In the genomic region with DNA sequence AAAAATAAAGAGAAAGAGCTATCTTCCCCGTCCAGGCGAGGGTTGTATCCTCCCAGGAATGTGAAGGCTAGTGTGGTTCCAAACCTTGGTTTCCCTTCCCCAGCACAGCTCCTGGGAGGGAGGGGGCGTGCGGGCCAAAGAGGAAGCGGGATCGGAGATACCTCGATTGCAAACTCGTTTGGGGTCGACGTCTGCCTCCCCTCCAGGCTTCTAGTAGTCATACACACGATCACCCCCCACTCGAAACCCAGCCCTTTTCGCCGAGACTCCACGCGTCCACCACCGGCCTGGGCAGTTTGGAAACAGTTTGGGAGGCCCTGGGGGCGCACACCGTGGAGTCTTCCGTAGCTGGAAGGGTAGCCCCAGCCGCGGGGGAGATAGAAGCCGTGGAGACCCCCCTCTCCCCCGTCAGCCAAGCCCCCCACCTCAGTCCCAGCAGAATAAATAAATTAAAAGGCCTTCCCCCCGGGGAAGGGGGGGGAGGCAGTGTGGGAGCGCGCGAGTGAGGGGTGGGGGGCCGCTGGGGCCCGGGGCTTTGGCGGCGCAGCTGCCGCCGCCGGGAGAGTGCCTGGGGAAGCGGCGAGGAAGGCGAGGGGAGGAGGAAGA, we compare ENCODE assay signal across 8 mouse cellular contexts. TPM values are rescaled to one million over a fixed set of nuclear protein-coding genes. Genes with fewer than 3 reads are reported as not detected.
DNase-seq lines count a peak whose midpoint lies in the region; ATAC-seq and TF ChIP-seq lines count a peak whose summit lies in the region.

No protein-coding gene starts in this region.

- H3K4me2 ChIP-seq in stomach, embryonic 14.5 days (replicated peaks; ENCODE audit: low read depth, low read length), result peak overlapping the region; percentile 100

- under 1% methylated on average over 38 of the region's 38 CpGs for WGBS in cerebellum, adult 2 months
- 1% methylated on average over 33 of the region's 38 CpGs for WGBS in macrophage (ENCODE audit: missing documents)
- under 1% methylated on average over 36 of the region's 38 CpGs for WGBS in stomach, embryonic 14.5 days

- H3K4me1 ChIP-seq in cerebellum, adult 2 months (ENCODE audit: control insufficient read depth, insufficient read depth, low read length), result peaks cover 13% of the 10 kb centered on the region
- H3K4me1 ChIP-seq in stomach, embryonic 14.5 days (ENCODE audit: control insufficient read depth, insufficient read depth, low read length), result peaks cover 36% of the 10 kb centered on the region

- no peaks in the 10 kb centered on the region for H3K9me3 ChIP-seq in stomach, embryonic 14.5 days (ENCODE audit: control insufficient read depth, low read depth, low read length)

- H3K9ac ChIP-seq in stomach, embryonic 14.5 days (replicated peaks; ENCODE audit: low read depth, low read length), result peak overlapping the region; percentile 98

- H3K36me3 ChIP-seq in macrophage (ENCODE audit: inconsistent target), result peaks cover 5% of the 10 kb centered on the region; the same call in 1 of the 2 replicates
- H3K36me3 ChIP-seq in stomach, embryonic 14.5 days (ENCODE audit: control insufficient read depth, insufficient read depth, low read length), result peaks cover 13% of the 10 kb centered on the region; the same call in 1 of the 2 replicates

- no peak for TF ChIP-seq POLR2A in cerebellum, adult 2 months (IDR thresholded peaks at IDR 0.05; ENCODE audit: borderline replicate concordance, insufficient read depth, low read length)

- peak overlapping the region; percentile 84 for H3K4me3 ChIP-seq in cerebellum, adult 2 months (replicated peaks; ENCODE audit: insufficient read depth, low read depth, low read length)
- peak overlapping the region; percentile 52 for H3K4me3 ChIP-seq in macrophage (ENCODE audit: inconsistent target)
- H3K4me3 ChIP-seq in stomach, embryonic 14.5 days (ENCODE audit: low read depth, low read length), result peak overlapping the region; percentile 84

- peak overlapping the region; percentile 97 for H3K27ac ChIP-seq in cerebellum, adult 2 months (ENCODE audit: insufficient read depth, low read length)
- peak overlapping the region; percentile 100 for H3K27ac ChIP-seq in macrophage
- H3K27ac ChIP-seq in stomach, embryonic 14.5 days (ENCODE audit: low read length), result peak overlapping the region; percentile 100

- H3K79me2 ChIP-seq in macrophage (ENCODE audit: inconsistent target), result peaks cover 64% of the 10 kb centered on the region

- ATAC-seq in cerebellum, adult (ENCODE audit: insufficient number of reproducible peaks, low FRiP score, low TSS enrichment), result no peak
- ATAC-seq in stomach, embryonic 14.5 days (ENCODE audit: insufficient number of reproducible peaks, insufficient read depth, low FRiP score, low read depth), result no peak

- DNase-seq in cerebellum, adult 11 months, result peak; percentile 59
- DNase-seq in 3134 (ENCODE audit: extremely low read depth, insufficient read length, low spot score), result peak; percentile 61
- peak; percentile 65 to 74 for DNase-seq in cerebellum, adult 2 months
- peak; percentile 57 for DNase-seq in forelimb bud, embryonic 11.5 days (ENCODE audit: low read depth, low spot score)
- DNase-seq in kidney, postnatal 10 days, result peak; percentile 74

- no peak for TF ChIP-seq CTCF in cerebellum, adult 2 months (IDR thresholded peaks at IDR 0.05; ENCODE audit: borderline replicate concordance, insufficient read depth, low read depth, low read length)

- H3K27me3 ChIP-seq in cerebellum, adult 2 months (ENCODE audit: control insufficient read depth, insufficient read depth, low read length), result no peaks in the 10 kb centered on the region
- no peaks in the 10 kb centered on the region for H3K27me3 ChIP-seq in stomach, embryonic 14.5 days (ENCODE audit: control insufficient read depth, insufficient read depth, low read length)

RNA-seq across cellular contexts. Expression of a gene that starts 0.3 kb away (rescaled TPM):
- 14.9 and 17.0 TPM in 2 replicates for polyA plus RNA-seq in cerebellum, adult 2 months (2012; rRNA removed)
- 100 to 1,000 TPM in 13 of 26 experiments, 10 to 100 TPM in 13; 18.3 to 239 (median 95.7) TPM for total RNA-seq in macrophage (2018; cell fraction: chromatin; rRNA removed)
- 10 to 100 TPM in 24 of 26 experiments, 1 to 10 TPM in 2; 8.6 to 39.5 (median 22.5) TPM for total RNA-seq in macrophage (2018; cell fraction: cytosol; rRNA removed)
- 100 to 1,000 TPM in 2 of 26 experiments, 10 to 100 TPM in 24; 19.1 to 231 (median 59.7) TPM for total RNA-seq in macrophage (2018; cell fraction: nucleus; rRNA removed)
- 8.0 to 13.8 TPM (median 9.3 TPM) in 3 replicates for polyA plus RNA-seq in macrophage (2018)
- polyA plus RNA-seq in stomach, embryonic 14.5 days (2014; fragmentation: Nextera tagmentation; extraction: Ambion mirVana), result 12.9 and 14.3 TPM in 2 replicates

RNA-seq across cellular contexts. Expression of a gene that starts 9.2 kb away (rescaled TPM):
- polyA plus RNA-seq in cerebellum, adult 2 months (2012; rRNA removed), result 27.0 and 32.3 TPM in 2 replicates
- total RNA-seq in macrophage (2018; cell fraction: chromatin; rRNA removed), result 10 to 100 TPM in 11 of 26 experiments, 1 to 10 TPM in 11, under 1 TPM in 4; 0.31 to 73.6 (median 4.6) TPM
- total RNA-seq in macrophage (2018; cell fraction: cytosol; rRNA removed), result 10 to 100 TPM in 8 of 26 experiments, 1 to 10 TPM in 18; 1.3 to 29.5 (median 2.6) TPM
- total RNA-seq in macrophage (2018; cell fraction: nucleus; rRNA removed), result 10 to 100 TPM in 13 of 26 experiments, 1 to 10 TPM in 13; 1.2 to 19.8 (median 9.8) TPM
- 0.73 to 1.9 TPM (median 0.77 TPM) in 3 replicates for polyA plus RNA-seq in macrophage (2018)
- polyA plus RNA-seq in stomach, embryonic 14.5 days (2014; fragmentation: Nextera tagmentation; extraction: Ambion mirVana), result 2.0 and 2.3 TPM in 2 replicates

RNA-seq across cellular contexts. Expression of a gene that starts 27.6 kb away (rescaled TPM):
- polyA plus RNA-seq in cerebellum, adult 2 months (2012; rRNA removed), result 28.4 and 29.9 TPM in 2 replicates
- total RNA-seq in macrophage (2018; cell fraction: chromatin; rRNA removed), result 10 to 100 TPM in 24 of 26 experiments, 1 to 10 TPM in 2; 8.0 to 43.2 (median 25.0) TPM
- total RNA-seq in macrophage (2018; cell fraction: cytosol; rRNA removed), result 10 to 100 TPM; 14.3 to 23.1 (median 18.2) TPM
- 10 to 100 TPM in 23 of 26 experiments, 1 to 10 TPM in 3; 7.1 to 33.1 (median 18.5) TPM for total RNA-seq in macrophage (2018; cell fraction: nucleus; rRNA removed)
- polyA plus RNA-seq in macrophage (2018), result 13.6 to 18.6 TPM (median 16.4 TPM) in 3 replicates
- polyA plus RNA-seq in stomach, embryonic 14.5 days (2014; fragmentation: Nextera tagmentation; extraction: Ambion mirVana), result 72.8 and 82.3 TPM in 2 replicates

RNA-seq across cellular contexts. Expression of a gene that starts 40.9 kb away (rescaled TPM):
- not detected in 2 replicates for polyA plus RNA-seq in cerebellum, adult 2 months (2012; rRNA removed)
- not detected for total RNA-seq in macrophage (2018; cell fraction: chromatin; rRNA removed)
- total RNA-seq in macrophage (2018; cell fraction: cytosol; rRNA removed), result not detected
- not detected for total RNA-seq in macrophage (2018; cell fraction: nucleus; rRNA removed)
- polyA plus RNA-seq in macrophage (2018), result not detected in 3 replicates
- 0.36 TPM in 1 of 2 replicates, not detected in the other for polyA plus RNA-seq in stomach, embryonic 14.5 days (2014; fragmentation: Nextera tagmentation; extraction: Ambion mirVana)
